Mouse (Mus musculus): ENCODE measurements at regions not wholly inside any gene's neighbourhood (a gene's known extent, or its start where the extent isn't known, plus 50 kb on each side); places are given as distances from the start of the nearest gene placed in this dataset.

GRCm38 (mm10) chr16:77422385-77423363 is 179.2 kb downstream of the Gm11146 start:
- Histone ChIP-seq H3ac (ENCODE audit: control insufficient read depth, insufficient read length, low read depth) (no peak overlapping the region), H3K36me3 (ENCODE audit: control insufficient read depth, insufficient read depth) (no peaks in the 10 kb centered on the region), H3K4me3 (ENCODE audit: insufficient read depth, poor library complexity, severe bottlenecking) (no peak overlapping the region), H3K27me3 (ENCODE audit: control insufficient read depth, insufficient read depth, insufficient read length) (no peaks in the 10 kb centered on the region), H3K79me2 (ENCODE audit: control insufficient read depth, insufficient read depth) (no peaks in the 10 kb centered on the region), H3K79me3 (ENCODE audit: low read depth) (no peaks in the 10 kb centered on the region)
- TF ChIP-seq MYOD1 (IDR thresholded peaks at IDR 0.05; ENCODE audit: control insufficient read depth, insufficient read length, low read depth) (no peak), CEBPB (IDR thresholded peaks at IDR 0.05; ENCODE audit: low read depth) (no peak)

DNA sequence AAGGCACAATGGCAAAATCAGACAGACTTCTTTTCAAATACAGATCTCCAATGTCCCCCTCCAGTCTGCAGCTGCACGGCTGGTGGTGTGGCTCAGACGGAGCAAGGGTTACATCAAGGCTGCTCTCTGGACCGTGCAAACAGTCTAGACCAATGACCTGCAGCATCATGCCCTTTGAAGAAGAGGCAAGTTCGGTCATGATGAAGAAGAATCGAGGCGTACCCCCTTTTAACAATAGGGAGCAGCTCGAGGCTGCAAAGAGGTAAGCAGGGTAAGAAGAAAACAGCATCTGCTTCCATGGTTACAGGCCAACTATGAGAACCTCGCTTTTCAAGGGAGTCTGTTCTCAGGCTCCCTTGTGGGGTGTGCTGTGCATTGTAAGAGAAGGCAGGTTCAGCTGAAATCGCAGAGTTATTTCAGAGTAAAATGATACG is 180.3 kb downstream of the Gm11146 start:
- Histone ChIP-seq H3K27me3 (ENCODE audit: control insufficient read depth, insufficient read depth, insufficient read length) (no peaks in the 10 kb centered on the region), H3ac (ENCODE audit: control insufficient read depth, insufficient read length, low read depth) (no peak overlapping the region), H3K4me3 (ENCODE audit: insufficient read depth, poor library complexity, severe bottlenecking) (no peak overlapping the region), H3K79me3 (ENCODE audit: low read depth) (no peaks in the 10 kb centered on the region), H3K36me3 (ENCODE audit: control insufficient read depth, insufficient read depth) (no peaks in the 10 kb centered on the region), H3K79me2 (ENCODE audit: control insufficient read depth, insufficient read depth) (no peaks in the 10 kb centered on the region)
- TF ChIP-seq MAX (IDR thresholded peaks at IDR 0.05): no peak
- no peak for TF ChIP-seq CTCF (IDR thresholded peaks at IDR 0.05; ENCODE audit: control insufficient read depth, insufficient read depth, insufficient read length)
- no peak for TF ChIP-seq MYOG (IDR thresholded peaks at IDR 0.05; ENCODE audit: control insufficient read depth, extremely low read depth, insufficient read length)
- no peak for TF ChIP-seq CEBPB (IDR thresholded peaks at IDR 0.05; ENCODE audit: low read depth)
- no peak for TF ChIP-seq MYOD1 (IDR thresholded peaks at IDR 0.05; ENCODE audit: control insufficient read depth, insufficient read length, low read depth)
- no peak for TF ChIP-seq FOSL1 (IDR thresholded peaks at IDR 0.05; ENCODE audit: insufficient read depth, low read length, poor library complexity, severe bottlenecking)
- TF ChIP-seq USF1 (IDR thresholded peaks at IDR 0.05; ENCODE audit: low read depth): no peak

GRCm38 (mm10) chr16:77421001-77421400 is 180.9 kb downstream of the Gm11146 start:
- H3ac ChIP-seq (ENCODE audit: control insufficient read depth, insufficient read length, low read depth): no peak overlapping the region
- no peak for TF ChIP-seq MYOD1 (IDR thresholded peaks at IDR 0.05; ENCODE audit: control insufficient read depth, insufficient read length, low read depth)
- no peak for TF ChIP-seq MAX (IDR thresholded peaks at IDR 0.05)
- TF ChIP-seq USF1 (IDR thresholded peaks at IDR 0.05; ENCODE audit: low read depth): no peak
- no peak for TF ChIP-seq CTCF (IDR thresholded peaks at IDR 0.05; ENCODE audit: control insufficient read depth, insufficient read depth, insufficient read length)
- TF ChIP-seq FOSL1 (IDR thresholded peaks at IDR 0.05; ENCODE audit: insufficient read depth, low read length, poor library complexity, severe bottlenecking): no peak
- TF ChIP-seq CEBPB (IDR thresholded peaks at IDR 0.05; ENCODE audit: low read depth): no peak
- TF ChIP-seq MYOG (IDR thresholded peaks at IDR 0.05; ENCODE audit: control insufficient read depth, extremely low read depth, insufficient read length): no peak
- H3K4me3 ChIP-seq (ENCODE audit: insufficient read depth, poor library complexity, severe bottlenecking): no peak overlapping the region
- no peaks in the 10 kb centered on the region for H3K79me2 ChIP-seq (ENCODE audit: control insufficient read depth, insufficient read depth)
- no peaks in the 10 kb centered on the region for H3K79me3 ChIP-seq (ENCODE audit: low read depth)
- H3K27me3 ChIP-seq (ENCODE audit: control insufficient read depth, insufficient read depth, insufficient read length): no peaks in the 10 kb centered on the region
- no peaks in the 10 kb centered on the region for H3K36me3 ChIP-seq (ENCODE audit: control insufficient read depth, insufficient read depth)

- Histone ChIP-seq H3K36me3 (ENCODE audit: control insufficient read depth, insufficient read depth) (no peaks in the 10 kb centered on the region), H3K79me2 (ENCODE audit: control insufficient read depth, insufficient read depth) (no peaks in the 10 kb centered on the region), H3ac (ENCODE audit: control insufficient read depth, insufficient read length, low read depth) (no peak overlapping the region), H3K4me3 (ENCODE audit: insufficient read depth, poor library complexity, severe bottlenecking) (no peak overlapping the region), H3K27me3 (ENCODE audit: control insufficient read depth, insufficient read depth, insufficient read length) (no peaks in the 10 kb centered on the region), H3K79me3 (ENCODE audit: low read depth) (no peaks in the 10 kb centered on the region)
- TF ChIP-seq MYOG (IDR thresholded peaks at IDR 0.05; ENCODE audit: control insufficient read depth, extremely low read depth, insufficient read length) (no peak), FOSL1 (IDR thresholded peaks at IDR 0.05; ENCODE audit: insufficient read depth, low read length, poor library complexity, severe bottlenecking) (no peak), CEBPB (IDR thresholded peaks at IDR 0.05; ENCODE audit: low read depth) (no peak), USF1 (IDR thresholded peaks at IDR 0.05; ENCODE audit: low read depth) (no peak), MYOD1 (IDR thresholded peaks at IDR 0.05; ENCODE audit: control insufficient read depth, insufficient read length, low read depth) (no peak), CTCF (IDR thresholded peaks at IDR 0.05; ENCODE audit: control insufficient read depth, insufficient read depth, insufficient read length) (no peak), MAX (IDR thresholded peaks at IDR 0.05) (no peak)
Observed at GRCm38 (mm10) chr16:77420136-77420860, 181.6 kb downstream of the Gm11146 start.

GRCm38 (mm10) chr16:77419116-77419735 is 182.7 kb downstream of the Gm11146 start:
- H3K36me3 ChIP-seq (ENCODE audit: control insufficient read depth, insufficient read depth): no peaks in the 10 kb centered on the region
- H3K27me3 ChIP-seq (ENCODE audit: control insufficient read depth, insufficient read depth, insufficient read length): no peaks in the 10 kb centered on the region
- H3K4me3 ChIP-seq (ENCODE audit: insufficient read depth, poor library complexity, severe bottlenecking): no peak overlapping the region
- H3K79me3 ChIP-seq (ENCODE audit: low read depth): no peaks in the 10 kb centered on the region
- no peak overlapping the region for H3ac ChIP-seq (ENCODE audit: control insufficient read depth, insufficient read length, low read depth)
- TF ChIP-seq USF1 (IDR thresholded peaks at IDR 0.05; ENCODE audit: low read depth): no peak
- no peak for TF ChIP-seq CEBPB (IDR thresholded peaks at IDR 0.05; ENCODE audit: low read depth)
- TF ChIP-seq MYOG (IDR thresholded peaks at IDR 0.05; ENCODE audit: control insufficient read depth, extremely low read depth, insufficient read length): no peak
- TF ChIP-seq CTCF (IDR thresholded peaks at IDR 0.05; ENCODE audit: control insufficient read depth, insufficient read depth, insufficient read length): no peak
- no peak for TF ChIP-seq MYOD1 (IDR thresholded peaks at IDR 0.05; ENCODE audit: control insufficient read depth, insufficient read length, low read depth)
- no peak for TF ChIP-seq FOSL1 (IDR thresholded peaks at IDR 0.05; ENCODE audit: insufficient read depth, low read length, poor library complexity, severe bottlenecking)
- no peak for TF ChIP-seq MAX (IDR thresholded peaks at IDR 0.05)
- H3K79me2 ChIP-seq (ENCODE audit: control insufficient read depth, insufficient read depth): no peaks in the 10 kb centered on the region
